Mouse (Mus musculus): Measurements from ENCODE around the gene Tescl.
A peak's percentile ranks its signal among the peaks of the same experiment; 100 is the strongest.

DNA sequence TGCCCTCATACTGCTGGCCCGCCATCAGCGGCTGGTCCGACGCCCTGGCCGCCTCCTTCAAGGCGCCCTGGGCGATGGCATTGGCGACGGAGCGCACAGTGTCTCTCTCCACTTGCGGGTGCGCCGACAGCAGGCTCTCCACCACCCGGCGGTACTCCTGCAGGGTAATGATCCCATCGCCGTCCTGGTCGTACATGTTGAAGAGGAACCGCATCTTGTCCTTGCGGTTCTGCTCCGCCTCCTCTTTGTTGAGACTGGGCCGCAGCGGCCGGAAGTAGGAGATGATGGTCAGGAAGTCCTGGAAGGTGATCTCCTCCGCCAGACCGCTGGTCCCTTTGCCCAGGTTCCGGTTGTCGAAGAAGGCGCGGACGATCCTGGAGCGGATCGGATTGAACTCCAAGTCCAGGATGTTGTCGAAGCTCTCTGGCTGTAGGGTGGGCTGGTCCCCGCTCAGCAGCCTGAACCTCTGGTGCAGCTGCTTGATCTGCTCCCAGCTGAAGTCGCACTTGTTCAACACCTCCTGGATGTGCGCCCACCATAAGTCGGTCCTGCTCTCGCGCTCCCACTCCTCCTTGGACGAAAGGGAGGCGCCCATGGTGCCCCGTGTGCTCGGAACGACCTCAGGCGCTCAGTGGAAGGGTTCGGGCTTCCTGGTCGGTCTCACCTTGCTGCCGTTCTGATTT lies at the start of gene Tescl:
- TF ChIP-seq CTCF (IDR thresholded peaks at IDR 0.05; ENCODE audit: control insufficient read depth, insufficient read depth, insufficient replicate concordance, low read depth, low read length) (no peak), POLR2A (IDR thresholded peaks at IDR 0.05; ENCODE audit: control insufficient read depth, low read depth, low read length) (peak; percentile 53; the same call in 1 of the 2 replicates)

Data from testis, adult 2 months (tissue).